Mouse (Mus musculus): ENCODE measurements at regions not wholly inside any gene's neighbourhood (a gene's known extent, or its start where the extent isn't known, plus 50 kb on each side); places are given as distances from the start of the nearest gene placed in this dataset.

DNA sequence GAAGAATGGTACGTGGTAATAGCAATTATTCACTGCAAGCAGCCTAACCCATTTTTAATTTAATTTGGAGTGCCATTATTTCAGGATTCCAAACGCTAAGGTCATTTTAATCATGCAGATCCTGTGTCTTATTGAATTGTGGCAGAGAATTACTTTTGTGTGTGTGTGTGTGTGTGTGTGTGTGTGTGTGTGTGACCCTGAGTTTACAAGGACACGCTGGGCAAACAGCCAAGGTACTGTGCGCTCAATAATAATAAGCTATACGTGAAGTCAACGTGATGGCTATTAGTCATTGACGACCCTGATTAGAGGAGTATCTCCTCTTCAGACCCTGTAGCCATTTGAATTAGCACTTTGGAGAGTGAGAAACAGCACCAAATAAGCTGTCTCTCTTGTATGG, 144.1 kb downstream of the Klf7 start:
- DNase-seq: no peak

DNA sequence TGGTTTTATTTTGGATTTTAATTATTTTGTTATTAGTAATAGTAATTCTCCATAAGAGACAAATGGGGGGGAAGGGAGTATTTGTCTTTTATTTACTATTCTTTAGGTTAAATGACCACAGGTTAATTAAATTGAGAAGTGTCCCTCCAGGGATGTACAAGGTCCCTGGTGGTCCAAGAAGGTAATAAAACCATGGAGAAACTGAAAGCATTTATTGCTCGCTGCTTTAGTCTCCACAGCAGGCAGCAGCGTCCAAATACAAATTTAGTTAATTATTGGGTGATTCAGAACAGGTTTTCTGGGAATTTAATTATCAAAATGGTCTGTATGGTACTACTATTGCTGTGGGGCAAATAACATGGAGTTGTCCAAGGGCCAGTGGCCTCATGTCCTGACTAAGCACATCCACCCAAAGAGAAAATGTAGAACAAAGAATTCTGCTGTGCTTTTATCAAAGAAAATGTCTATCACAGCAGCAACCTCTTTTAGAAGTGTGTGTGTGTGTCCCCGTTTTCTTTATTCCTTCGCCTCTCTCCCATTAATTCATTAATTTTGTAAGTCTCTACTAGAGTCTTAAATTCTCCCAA, 144.7 kb downstream of the Klf7 start:
- no peak for DNase-seq

DNA sequence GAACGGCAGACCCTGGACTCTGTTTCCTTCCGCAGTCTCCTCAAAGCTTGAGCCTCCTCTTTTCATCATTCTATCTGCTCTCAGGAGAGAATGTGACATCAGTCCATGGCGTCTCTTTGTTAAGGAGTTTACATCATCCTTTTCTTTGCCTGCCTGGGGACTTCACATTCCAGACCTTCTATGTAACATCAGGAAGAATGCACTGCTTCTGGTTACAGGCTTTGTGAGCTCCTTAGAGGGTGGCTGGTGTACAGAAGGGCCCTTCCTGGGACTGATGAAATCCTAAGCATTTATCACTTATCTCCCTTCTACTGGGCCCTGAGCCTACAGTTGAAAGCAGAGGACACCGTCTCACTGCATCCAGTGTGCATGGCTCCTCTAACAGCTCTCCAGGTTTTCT, 145.2 kb downstream of the Klf7 start:
- no peak for DNase-seq

DNA sequence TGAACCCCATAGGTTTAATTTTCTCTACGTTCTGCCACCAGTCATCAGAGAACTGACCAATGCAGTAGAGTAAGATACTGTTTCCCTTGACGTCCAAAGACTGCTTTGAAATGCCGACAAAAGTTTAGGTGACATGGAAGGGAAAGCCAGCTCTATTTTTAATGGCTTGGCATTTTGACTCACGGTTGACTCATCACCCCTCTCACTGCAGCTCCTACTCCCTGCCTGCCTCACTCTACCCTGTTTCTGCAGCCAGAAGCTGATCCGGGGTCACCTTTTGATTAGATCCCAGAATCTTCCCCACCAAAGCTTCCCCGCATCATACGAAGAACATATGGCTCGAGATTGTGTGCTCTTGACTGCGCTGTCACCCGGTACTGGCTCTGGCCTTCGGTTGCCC, 154.2 kb downstream of the Klf7 start:
- no peak for DNase-seq

DNA sequence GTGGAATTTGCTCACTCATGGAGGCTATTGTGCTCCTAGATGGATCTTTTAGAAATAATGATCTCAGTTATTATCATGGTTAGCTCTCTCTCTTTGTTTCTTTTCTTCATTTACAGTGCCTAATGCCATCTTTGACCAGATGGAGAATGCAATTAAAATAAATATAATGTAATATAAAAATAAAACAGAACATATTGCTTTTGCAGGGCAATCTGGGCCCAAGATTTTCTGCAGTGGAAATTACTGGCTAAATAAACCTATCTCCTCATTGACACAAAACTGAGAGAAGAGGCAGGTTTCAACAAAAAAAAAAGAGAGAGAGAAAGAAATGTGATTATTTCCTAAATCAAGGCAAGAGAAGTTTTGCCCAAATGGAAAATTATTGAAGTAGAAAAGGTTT, 156.6 kb downstream of the Klf7 start:
- no peak for DNase-seq

DNA sequence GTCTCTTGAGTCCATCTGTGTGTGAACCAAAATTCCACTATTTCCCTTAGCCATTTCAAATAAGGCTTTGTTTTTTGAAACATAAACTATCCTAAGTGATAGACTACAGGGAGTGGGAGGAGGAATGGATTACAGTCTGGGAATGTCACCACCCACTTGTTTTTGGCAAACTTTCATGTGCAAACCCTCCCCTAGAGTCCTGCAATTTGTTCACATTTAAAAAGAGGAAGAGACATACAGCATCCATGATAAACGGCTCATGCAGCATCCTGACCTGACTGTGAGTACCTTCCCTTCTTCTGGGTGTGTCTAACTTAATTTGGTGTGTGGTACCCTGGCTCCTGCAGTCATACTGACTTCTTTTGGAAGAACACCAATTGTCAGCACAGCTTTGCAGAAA, 157.6 kb downstream of the Klf7 start:
- peak in 1 of 2 experiments; percentile 10 for DNase-seq

DNA sequence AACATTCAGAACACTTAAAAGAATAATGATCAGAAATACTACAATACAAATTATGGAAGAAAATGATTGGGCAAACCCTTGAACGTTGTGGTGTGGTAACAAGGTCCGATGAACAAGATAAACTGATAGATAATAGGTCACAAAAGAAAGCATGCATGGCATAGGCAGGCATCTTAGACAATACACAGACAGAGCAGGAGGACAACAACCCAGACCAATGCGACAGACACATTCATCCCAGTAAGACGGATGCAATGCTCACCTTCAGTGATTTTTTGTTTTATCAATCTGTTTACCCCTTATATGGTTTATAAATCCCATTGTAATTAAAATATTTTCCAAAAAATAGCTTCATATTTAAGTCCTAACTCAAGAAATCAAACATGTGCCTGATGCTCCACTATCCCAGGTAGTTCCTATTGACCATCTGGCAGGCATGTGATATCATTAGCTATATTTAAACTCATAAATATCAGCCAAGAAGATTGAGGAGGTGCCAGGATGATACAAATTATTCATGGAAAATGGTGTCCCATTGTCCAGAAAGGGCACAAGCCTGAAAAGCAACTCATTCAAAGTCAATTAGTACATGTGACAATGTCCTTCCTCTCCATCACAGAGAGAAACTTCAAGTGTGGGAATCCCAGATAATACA, 166.3 kb downstream of the Klf7 start:
- DNase-seq: no peak

DNA sequence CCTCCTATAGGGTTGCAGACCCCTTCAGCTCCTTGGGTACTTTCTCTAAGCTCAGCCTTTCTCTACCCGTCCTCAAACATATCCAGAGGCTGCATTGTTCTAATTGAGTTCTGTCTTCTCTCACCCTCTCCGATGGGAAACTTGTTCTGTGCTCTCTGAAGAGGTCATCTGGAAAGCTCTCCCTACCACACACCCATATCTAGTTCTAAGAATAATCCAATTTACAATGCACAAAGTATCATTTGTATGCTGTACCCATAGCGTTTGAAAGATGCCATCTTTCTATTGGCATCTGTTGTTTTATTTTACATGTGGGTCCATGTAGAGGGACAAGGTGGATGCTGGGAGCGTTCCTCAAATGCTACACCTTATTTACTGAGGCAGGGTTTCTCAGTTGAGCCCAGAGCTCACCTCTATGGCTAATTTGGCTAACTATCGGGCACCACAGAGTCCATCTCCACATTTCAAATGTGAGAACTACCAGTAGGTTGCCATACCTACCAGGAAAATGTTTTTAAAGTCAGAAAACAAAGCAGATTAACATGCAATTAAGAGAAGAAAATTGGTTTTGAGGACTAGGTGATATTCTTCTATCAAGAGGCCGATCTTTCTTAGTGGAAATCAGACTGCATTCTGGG, 167.1 kb downstream of the Klf7 start:
- no peak for DNase-seq

DNA sequence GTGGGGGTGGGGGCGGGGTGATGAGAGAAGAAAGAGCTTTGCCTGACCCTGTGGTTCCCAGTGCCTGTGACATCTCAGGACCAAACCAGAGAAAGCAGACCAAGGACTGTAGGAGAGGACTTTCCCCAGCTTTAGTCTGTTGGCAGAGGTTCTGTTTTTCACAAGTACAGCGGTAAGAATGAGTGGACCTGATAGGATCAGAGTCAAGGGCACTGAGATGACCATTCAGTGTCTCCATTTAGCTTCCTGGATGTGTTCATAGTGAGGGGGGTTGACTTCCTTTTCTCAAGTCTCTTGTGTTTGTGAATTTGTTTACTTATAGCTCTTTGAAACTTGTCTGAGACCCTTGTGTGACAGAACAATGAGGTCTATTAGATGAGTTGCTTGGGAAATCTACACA, 167.9 kb downstream of the Klf7 start:
- no peak for DNase-seq

DNA sequence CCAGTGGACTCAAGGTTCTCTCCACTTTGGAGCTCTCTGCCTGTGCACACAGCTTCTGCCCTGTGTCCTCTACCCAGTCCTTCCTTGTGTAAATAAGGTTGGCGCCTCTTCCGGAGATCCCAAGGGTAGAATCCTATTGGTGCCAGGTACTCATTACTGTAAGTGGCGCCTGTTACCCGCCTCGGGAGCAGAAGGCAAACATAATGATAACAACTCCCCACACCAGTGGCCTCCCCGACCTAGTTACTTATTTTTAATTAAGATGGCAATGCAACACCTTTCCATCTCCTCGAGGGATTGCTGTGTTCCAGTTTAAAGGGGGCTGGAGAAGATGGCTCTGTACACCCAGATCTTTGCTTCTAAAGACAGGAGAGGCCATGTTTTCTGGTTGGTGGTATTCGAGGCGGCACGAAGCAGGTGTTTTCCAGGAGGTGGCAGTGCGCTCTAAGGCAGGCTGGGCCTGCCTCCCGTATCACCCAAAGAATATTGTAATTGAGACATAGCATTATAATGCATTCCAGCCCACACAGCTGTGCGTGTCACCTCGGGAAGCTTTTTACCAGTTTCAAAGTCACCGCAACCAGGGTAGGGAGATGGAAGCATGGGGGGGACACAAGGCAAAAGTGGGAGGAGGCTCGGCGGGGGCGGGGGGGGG, 168.7 kb downstream of the Klf7 start:
- peak; percentile 38 to 44 for DNase-seq

DNA sequence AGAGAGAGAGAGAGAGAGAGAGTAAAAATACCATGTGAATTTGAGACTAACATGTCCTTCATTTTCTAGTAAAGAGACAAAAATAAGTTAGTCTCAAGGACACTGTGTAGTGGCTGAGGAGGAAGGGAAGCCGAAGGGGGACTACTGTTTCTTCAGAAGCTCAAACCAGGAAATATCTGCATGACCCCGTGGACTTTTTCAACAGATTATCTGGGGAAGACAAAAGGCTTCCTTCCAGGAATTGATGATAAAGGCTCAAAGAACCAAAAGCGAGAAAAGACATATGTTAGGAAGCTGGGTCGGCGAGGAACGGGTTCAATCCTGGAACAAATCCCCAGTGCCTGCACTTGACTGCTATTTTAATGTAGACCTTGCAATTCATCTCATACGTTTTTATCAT, 170.4 kb downstream of the Klf7 start:
- no peak for DNase-seq

DNA sequence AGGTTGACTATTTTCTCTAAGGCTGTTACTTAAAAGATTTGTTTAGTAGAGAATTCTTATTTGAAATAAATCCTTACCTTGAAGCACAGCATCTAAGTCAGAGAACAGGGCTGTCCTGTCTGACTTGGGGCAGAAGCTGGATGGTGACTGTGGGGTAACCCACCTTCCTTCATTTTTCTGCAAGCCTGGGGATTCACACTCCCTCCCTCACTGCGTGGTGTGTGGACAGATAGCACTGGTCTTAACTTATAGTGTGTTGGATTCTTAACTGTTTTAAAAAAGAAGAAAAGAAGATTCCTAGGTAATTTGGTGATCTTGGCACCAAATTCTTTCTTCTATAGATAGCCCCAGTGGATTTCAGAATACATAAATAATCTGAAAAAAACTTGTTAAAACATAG, 174.8 kb downstream of the Klf7 start:
- DNase-seq: no peak

DNA sequence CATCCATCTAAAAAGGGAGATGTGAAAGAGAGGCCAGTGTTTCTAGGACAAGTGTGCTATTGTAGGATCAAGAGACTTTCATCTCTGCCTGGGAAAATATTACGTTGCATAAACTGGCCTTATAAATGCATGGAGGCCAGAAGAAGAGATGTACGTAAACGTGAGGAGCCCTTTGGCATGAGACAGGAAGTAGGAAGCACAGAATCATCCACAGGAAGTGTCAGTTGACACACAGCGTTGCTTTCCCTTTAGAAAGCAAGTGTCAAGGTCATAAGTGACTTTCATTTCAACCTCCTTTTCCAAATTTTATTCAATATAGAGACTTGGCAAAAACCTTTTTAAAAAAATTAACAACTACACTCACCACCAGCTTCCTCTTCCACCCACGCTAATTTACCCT, 175.2 kb downstream of the Klf7 start:
- DNase-seq: no peak

DNA sequence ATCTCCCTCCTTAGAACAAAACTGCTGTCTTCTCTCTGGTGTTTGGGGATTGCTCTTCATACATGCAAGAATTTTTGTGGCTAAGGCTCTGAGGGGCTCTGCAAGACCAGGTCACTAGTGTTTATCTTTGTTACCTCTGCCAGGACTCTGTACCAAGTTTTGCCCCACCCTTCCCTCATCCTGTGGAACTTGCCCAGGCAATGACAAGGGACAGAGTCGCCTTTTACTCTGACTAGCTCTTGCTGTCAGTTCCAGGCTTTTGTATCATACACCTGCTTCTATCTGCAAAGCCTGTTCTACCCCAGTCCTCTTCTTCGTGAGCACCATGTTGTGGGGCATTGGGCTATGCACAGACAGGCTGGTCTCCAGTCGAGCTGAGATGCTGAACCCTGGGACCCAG, 175.7 kb upstream of the 4933402D24Rik start:
- no peak for DNase-seq

DNA sequence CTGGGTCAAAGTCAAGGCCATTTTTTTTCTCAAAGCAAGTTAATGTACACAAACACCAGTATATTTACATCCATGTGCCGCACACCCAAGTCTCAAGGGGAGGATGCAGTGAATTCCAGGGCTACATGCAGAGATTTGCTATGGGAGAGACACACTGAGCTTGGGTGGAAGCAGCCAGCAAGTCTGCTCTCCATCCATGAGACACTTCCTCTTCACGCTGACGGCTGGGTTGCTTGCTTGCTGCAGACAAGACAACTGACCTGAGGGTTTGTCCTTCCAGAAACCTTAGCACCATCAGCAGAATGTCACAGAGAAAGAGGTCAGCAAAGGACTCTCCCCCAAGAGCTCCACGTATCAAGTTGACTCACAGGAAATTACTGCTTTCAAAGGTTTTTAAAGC, 169.3 kb upstream of the 4933402D24Rik start:
- DNase-seq: no peak

DNA sequence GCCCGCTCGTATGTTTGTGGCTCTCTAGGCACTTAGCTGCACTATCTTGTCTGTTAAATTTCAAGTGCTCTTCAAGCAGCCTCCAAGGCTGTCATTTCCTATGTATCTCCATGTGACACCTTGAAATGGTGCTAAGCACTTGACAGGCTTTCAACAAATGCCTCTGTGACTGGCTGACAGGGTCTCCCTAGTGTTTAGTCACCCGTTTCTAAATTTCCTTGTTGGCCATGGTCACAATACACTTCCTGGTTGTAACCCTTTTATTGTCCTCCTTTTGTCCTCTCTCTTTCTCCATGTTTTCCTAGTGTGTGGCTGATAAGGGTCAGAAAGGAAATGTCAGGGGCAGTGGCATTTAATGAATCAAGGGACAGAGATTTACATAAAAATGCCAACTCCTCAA, 168.4 kb upstream of the 4933402D24Rik start:
- no peak for DNase-seq

DNA sequence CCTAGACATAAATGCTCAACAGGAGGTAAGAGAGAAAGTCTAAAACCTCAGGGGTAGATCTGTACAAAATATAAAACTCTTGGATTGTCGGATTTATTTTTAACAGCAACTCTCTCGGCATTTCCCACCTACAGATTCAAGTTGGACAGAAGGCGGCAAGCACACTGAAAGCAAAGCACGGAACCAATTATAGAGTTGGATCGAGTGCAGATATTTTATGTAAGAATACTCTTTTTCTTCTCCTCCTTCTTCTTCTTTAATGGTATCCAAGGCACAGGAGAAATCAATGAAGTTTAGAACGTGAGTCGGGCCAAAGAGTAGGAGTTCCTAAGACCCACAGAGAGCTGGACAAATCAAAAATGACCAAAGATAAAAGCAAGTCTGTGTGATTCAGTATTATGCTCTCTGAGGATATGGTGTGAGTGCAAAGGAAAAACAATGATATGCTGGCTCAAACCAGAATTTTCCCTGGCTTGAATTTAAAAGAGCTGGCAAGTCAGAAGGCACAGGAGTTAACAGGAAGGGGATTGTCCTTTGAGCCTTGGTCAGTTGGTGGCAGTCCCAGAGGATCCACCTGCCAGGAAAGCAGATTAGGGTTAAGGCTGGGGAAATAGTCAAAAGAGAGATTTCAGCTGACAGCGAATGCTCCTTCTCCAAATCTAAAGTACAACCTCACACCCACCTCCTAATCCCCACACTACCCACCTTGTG, 165.7 kb upstream of the 4933402D24Rik start:
- peak in 1 of 2 experiments; percentile 4 for DNase-seq

DNA sequence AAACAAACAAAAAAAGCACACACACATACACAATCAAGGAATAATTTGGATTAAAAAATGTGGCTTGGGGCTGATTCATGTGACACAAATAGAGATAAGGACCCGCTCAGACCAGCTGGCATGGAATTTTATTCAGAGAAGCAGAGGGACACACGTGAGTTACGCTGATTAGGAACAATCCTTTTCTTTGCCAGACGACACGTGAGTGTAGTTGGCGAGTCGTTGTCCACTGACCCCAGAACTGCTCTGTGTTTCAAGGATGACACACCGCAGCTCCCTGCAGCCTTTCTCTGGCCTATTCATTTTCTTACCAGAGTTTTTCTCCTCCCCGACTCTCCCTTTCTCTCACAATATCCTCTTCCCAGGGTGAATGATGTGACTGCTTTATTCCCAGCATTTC, 163.4 kb upstream of the 4933402D24Rik start:
- DNase-seq: no peak

DNA sequence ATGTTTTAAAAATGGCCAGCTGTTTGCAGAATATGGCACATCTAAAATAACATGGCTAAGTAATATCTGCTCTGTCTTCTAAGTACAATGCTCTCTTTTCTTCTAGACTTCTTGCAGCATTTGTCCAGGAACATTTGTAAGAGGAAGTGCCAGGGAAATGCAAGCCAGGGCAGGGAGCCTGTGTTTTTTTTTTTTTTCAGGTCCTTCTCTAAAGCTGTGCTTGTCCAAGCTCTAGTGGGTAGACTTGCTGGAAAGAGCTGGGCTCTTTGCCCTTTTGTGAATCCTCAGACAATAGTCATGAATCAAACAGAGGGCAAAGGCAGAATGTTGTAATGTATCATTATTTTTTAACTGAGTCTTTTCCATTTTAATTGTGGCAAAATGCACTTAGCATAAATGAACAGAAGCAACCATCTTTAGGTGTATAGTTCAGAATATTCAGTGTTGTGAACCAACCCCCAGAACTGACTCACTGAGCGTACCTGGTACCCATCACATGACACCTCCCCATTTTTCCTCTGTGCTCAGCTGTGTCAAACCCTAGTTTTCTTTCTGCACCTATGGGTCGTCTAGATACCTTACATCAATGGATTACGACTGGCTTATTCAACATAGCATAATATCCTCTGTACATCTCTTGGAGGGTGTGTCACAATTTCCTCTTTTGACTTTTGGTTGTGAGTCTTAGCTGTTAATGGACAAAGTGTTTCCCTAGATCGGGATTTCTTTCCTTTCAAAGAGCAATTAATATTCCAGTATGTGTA, 160.5 kb upstream of the 4933402D24Rik start:
- peak in 1 of 2 experiments; percentile 23 for DNase-seq

DNA sequence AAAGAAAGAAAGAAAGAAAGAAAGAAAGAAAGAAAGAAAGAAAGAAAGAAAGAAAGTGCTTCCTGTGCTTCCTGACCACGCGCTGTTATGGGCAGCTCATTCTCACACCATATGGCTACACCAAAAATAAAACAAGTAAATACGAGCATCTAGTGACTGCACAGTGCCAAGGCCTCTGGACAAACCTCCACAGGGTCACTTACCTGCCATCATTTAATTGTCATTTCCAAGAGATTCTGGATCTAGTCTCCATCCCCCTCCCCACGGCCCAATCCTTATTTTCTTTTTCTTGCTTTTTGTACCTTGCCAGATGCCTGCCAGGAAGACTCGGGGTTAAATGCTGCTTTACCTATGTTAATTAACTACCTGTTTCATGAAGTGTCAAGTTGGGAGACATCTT, 159.8 kb upstream of the 4933402D24Rik start:
- no peak for DNase-seq

DNA sequence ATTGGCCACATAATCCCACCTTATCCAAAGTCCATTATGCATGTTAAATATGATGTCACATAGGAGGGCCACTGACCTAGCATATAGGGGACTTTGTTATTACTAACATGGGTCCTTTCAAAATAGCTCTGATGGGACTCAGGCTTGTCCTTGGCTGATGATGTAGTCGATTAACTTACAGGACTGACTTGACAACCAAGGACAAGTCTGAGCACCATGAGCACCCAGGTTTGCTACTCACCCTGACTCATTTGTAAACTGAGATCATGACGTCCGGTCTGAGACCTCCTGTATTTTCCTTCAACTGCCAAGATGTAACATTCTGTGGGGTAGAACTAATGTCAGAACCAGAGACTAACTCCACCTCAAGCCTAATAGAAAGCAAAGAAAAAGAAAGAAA, 159.3 kb upstream of the 4933402D24Rik start:
- no peak for DNase-seq

DNA sequence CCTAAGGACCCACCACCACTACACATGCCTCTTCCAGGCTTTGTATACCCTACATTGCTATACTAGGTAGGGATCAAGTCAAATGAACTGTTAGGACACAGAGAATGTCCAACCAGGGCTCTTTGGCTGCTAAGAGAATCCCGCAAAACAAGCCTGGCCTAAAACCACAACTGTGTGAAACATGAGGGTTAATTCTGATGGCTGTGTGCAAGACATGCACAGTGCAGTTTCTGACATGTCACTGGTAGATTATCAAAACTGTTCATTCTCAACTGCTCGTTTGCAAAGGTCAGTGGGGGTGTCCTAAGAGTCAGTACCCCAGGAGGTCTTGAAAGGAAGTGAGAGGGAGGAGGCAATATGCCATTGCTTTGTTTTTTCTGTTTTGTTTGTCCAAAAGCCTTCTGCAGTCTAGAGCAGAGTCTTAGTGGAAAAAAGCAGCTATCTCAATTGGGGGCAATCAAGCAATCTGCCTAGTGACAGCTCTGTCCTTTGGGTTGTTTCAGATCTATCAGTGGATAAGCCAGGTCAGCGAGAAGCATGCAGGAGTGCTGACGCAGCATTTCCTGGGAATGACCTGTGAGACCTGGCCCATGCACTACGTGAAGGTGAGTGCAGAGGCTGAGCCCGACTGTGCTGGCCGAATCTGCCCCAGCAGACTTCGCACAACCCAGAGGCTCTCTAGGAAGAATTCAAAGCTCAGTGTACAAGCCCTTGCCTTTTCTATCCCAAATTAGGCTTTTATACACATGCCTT, 151.3 kb upstream of the 4933402D24Rik start:
- no peak for DNase-seq

Data from layer of hippocampus, postnatal 36 days (tissue).